In the genomic region with DNA sequence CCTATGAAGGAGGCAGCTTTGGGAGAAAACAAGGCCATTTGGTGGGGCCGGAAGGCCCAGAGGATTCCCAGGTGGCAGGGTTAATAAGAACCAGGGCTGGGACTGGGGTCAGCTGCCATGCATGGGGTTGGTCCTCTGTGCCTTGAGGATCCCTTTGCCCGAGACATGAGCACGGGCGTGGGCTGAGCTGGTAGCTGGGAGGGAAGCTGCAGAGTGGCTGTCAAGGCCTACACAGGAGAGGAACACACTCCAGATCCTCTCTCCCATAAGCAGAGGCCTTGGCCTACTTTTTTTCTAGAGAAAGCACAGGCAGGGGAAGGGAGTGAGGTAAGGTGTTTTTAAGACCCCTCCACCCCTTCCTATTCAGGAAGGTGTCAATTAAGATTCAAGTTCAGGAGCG, we compare ENCODE assay signal across 26 mouse cellular contexts.
DNase-seq lines count a peak whose midpoint lies in the region; ATAC-seq and TF ChIP-seq lines count a peak whose summit lies in the region.
"Had no signal": no experiment of that assay in that cellular context is flagged by ENCODE, and none has a peak within 500 bp of the region (broad histone marks: within the 10 kb centered on the region; RNA-seq: fewer than 3 reads in every experiment).

No protein-coding gene starts in this region.

- 0 out of 2 replicates have a peak overlapping the region, but pooled peaks have one; percentile 7 for H3K27ac ChIP-seq in cerebellum, adult 2 months (ENCODE audit: insufficient read depth, low read length)
- H3K27ac ChIP-seq: embryonic facial prominence, embryonic 12.5 days; embryonic facial prominence, embryonic 15.5 days; heart, adult 2 months; heart, embryonic 10.5 days; heart, embryonic 13.5 days; hindbrain, embryonic 14.5 days; hindbrain, postnatal 0 days had no signal

- H3K4me3 ChIP-seq in cerebellum, adult 2 months (replicated peaks; ENCODE audit: insufficient read depth, low read depth, low read length) = no peak overlapping the region
- H3K4me3 ChIP-seq: embryonic facial prominence, embryonic 12.5 days; embryonic facial prominence, embryonic 15.5 days; heart, adult 2 months; heart, embryonic 10.5 days; heart, embryonic 13.5 days had no signal

- peaks cover 13% of the 10 kb centered on the region for H3K4me1 ChIP-seq in cerebellum, adult 2 months (ENCODE audit: control insufficient read depth, insufficient read depth, low read length)
- H3K4me1 ChIP-seq: embryonic facial prominence, embryonic 12.5 days; embryonic facial prominence, embryonic 15.5 days had no signal

- ATAC-seq in cerebellum, adult (ENCODE audit: insufficient number of reproducible peaks, low FRiP score, low TSS enrichment) = no peak
- ATAC-seq: forebrain, embryonic 14.5 days; forebrain, postnatal 0 days; hindbrain, postnatal 0 days; inflammation-experienced regulatory T-cells, adult 6 months; Patski had no signal

- no peaks in the 10 kb centered on the region for H3K27me3 ChIP-seq in cerebellum, adult 2 months (ENCODE audit: control insufficient read depth, insufficient read depth, low read length)
- H3K27me3 ChIP-seq: embryonic facial prominence, embryonic 12.5 days; embryonic facial prominence, embryonic 15.5 days had no signal

- DNase-seq in cerebellum, adult 2 months = no peak
- peak; percentile 38 to 62 for DNase-seq in left cerebral cortex, adult 18-20 months (ENCODE audit: low spot score in 2 of 2)
- no peak for DNase-seq in left cerebral cortex, postnatal 4 days
- peak; percentile 69 for DNase-seq in right cerebral cortex, adult 18-20 months
- no peak for DNase-seq in right cerebral cortex, postnatal 10 days (ENCODE audit: low spot score in 2 of 2)
- DNase-seq: adrenal gland, adult 2 months; adrenal gland, postnatal 14 days; cerebellum, adult 18-20 months; cerebellum, adult 9-11 months; cerebellum, postnatal 25 days; forebrain, postnatal 0 days; gastrocnemius, postnatal 10 days; gastrocnemius, postnatal 36 days; heart, adult 2 months; heart, postnatal 14 days; heart, postnatal 4 days had no signal

- no peak for TF ChIP-seq POLR2A in cerebellum, adult 2 months (IDR thresholded peaks at IDR 0.05; ENCODE audit: borderline replicate concordance, insufficient read depth, low read length)

- WGBS in cerebellum, adult 2 months = 88% methylated on average over 5 of the region's 5 CpGs

- intact Hi-C loops in left cerebral cortex, postnatal 4 days (cut with DNase I) = no loop called here

- no peak for TF ChIP-seq CTCF in cerebellum, adult 2 months (IDR thresholded peaks at IDR 0.05; ENCODE audit: borderline replicate concordance, insufficient read depth, low read depth, low read length)

Comparison
In these comparisons a context has a peak if more than half of its experiments do, and no peak if none do; other contexts are left out.
1. DNase-seq: peak in left cerebral cortex, adult 18-20 months (2 of 2) and right cerebral cortex, adult 18-20 months (single experiment); none in cerebellum, adult 2 months (0 of 2), left cerebral cortex, postnatal 4 days (single experiment) and right cerebral cortex, postnatal 10 days (0 of 2).